Mouse (Mus musculus) MN1 (cell line): ENCODE data around the gene Fam169b.
A peak's percentile ranks its signal among the peaks of the same experiment; 100 is the strongest.
"Not testable (repeated sequence)": the region's sequence is repeated elsewhere in the genome, so short reads cannot be mapped to it uniquely, and the experiment has no call there.

ENCODE experiments used
- DNase-seq: peaks from one replicate; pipeline ENCODE4 v3.0.0-alpha.2; 2016; ENCODE audit warnings: low spot score

Fam169b gene

DNA sequence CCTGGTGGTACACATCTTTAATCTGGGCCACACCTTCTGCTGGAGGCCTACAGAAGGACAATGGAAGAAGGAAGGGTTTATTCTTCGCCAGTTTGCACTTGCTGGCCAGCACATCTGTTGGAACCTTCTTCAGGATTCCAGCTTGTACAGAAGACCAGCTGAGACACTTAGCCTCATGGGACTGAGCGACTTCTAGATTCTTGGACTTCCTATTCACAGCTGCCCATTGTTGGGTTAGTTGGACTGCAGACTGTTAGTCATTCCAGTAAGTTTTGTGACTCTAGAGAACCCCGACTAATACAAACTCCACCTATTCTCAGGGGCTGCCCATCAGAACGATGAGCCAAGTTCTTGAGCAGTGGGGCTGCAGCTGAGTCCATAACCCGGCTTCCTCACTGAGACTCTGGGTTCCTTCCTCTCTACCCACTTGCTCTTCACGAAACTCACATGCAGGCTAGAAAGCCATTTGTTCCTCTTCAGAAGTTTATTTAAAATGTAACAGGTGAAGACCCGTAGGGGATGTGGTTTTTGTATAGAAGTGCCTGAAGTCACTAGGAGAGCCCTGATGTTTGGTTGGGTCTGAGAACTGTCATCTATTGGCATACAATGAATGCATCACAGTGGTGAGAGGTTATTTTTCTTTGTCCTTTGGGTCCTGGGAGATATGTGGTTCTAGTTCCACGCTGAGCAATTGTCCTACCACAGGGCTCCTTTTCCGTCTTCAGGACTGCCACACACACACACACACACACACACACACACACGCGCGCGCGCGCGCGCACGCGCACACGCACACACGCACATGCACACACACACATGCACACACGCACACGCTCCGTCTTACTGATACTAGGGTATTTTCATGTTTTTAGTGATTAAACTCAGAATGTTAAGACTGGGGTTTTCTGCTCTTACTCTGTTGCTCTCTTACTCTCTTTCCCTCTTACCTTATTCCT lies 13.2 kb downstream of the Fam169b start:
- DNase-seq, result no peak

DNA sequence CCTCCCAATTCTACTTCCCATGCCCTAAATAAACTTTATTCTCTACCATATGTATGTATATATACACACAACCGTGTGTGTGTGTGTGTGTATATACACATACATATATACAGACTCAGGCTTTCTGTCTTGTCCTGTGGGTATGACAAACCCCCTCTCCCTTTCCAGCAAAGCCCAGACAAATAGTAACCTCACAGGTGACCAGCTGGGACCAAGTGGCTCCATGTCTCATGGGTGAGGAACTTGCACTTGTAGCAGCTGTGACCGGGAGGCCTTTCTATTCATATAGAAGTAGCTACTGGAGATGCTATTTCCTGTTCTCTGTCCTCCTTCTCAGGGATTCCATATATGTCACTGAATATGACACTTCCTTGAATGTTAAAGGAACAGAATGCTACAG lies 13.9 kb downstream of the Fam169b start:
- no peak for DNase-seq

DNA sequence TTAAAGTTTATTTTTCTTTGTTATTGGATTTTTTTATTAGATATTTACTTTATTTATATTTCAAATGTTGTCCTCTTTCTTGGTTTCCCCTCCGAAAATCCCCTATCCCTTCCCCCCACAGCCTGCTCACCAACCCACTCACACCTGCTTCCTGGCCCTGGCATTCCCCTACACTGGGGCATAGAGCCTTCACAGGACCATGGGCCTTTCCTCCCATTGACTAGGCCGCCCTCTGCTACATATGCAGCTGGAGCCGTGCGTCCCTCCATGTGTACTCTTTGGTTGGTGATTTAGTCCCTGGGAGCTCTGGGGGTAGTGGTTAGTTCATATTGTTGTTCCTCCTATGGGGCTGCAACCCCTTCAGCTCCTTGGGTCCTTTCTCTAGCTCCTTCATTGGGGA lies 14.4 kb downstream of the Fam169b start:
- not testable (repeated sequence) for DNase-seq

DNA sequence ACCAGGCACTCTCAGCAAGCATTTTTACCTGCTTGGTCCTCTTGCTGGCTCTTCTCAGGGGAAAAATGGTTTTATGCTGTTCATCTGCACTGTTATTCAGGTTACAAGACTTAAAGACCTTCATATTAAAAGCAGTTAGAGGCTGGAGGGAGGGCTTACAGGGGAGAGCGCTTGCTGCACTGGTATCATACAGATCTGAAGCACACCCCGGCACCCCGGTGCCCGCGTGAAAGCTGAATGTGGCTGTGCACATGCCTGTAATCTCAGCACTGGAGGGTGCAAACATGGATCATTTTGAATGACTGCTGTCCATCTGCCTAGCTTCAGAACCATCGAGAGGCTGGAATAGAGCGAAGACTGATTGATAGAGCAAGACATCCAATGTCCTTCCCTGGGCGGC lies 15.4 kb downstream of the Fam169b start:
- DNase-seq, result no peak

DNA sequence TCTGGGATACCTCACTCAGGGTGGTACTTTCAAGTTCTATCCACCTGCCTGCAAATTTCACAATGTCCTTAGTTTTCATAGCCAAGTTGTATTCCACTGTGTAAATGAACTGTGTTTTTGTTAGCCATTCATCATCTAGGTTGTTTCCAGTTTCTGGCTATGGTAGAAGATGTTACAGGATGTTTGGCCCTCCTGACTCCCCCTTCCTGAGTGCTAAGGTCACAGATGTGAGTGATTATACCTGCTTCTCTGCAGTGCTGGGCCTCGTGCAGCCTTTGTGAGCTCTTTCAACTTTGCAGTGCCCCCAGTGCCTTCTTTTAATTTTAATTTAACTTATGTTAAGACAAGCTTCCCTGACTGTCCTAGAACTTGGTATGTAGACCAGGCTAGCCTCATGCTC lies 18.0 kb downstream of the Fam169b start:
- DNase-seq, result no peak

DNA sequence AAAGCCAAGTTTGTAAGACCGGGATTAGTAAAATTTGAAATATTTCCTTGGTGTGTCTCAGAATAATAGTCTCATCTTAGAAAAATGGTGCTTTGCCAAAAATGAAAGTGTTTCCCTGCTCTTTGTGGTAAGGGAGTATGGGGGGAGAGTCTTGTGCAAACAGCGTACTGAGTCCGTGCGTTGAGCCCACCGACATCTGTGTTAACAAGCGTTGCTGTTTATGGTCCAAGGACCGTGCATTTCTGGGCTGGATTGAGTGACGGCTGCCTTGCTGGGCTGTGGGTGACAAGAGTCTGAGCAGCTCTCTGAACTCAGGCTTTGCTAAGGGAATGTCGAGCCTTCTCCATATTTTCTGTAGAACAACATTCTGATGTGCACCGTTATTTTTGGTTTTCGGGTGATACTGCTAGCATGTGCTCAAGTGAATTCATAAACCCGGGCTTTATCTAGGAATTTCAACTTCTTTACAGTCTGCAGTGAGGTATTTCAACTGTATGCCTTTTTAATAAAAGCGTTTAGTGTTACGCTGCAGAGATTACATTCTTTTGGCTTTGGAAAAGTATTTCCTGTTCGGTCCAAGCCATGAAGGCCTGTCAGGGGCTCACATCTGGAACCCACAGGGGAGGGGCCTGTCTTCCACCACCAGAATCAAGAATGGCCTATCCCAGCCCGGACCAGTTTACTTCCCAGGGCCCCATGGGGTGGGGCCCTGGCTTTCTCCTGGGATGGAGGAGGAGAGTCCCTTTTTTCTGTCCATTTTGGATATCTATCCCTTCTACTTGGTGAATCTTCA lies 20.6 kb downstream of the Fam169b start:
- no peak for DNase-seq

DNA sequence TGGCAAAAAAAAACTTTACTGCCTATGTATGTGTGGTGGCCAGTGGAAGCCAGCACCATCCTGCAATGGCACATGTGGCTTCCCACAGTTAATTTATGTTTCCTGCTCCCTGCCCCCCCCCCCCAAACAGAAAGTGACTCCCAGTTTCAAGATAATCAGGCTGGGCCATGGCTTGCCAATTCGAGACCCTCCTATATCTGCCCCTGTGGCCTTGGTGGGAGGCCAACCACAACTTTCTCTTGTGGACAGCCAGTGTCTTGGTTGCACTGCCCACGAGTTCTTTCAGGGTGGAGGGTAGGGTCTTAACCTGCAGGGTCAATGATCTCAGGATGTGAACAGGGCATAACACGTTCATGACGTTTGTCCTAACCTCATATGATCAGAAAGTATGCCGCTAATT lies 22.8 kb downstream of the Fam169b start:
- DNase-seq, result no peak

DNA sequence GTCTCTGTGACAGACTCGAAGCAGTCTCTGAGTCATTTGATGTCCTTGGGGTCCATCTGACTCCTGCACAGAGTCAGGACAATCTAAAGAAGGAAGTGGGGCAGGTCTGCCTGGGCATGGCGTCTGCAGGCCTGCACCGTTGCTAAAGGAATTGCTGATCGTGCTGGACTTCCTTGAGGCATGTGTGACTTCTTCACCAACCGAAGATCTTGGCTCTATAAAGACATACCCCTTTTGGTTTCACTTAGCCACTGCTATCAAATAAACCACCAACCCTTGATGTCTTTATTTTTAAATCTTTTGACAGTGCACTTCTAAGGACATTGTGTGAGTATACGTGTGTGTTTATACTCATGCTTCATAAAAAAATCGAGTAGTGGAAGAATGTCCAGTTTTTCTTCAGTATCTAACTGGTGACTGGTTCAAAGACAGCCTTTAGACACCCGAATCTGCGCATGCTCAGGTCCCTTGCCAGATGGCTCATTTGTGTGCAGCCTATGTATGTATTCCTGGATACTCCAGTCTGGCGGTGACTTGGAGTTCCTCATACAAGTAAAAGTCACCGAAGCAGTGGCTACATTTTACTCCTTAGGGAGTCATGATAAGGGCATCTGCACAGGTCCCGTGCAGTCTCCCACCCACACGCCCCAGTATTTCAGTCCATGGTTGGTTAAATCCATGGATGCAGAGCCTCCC lies 24.9 kb downstream of the Fam169b start:
- DNase-seq, result no peak

DNA sequence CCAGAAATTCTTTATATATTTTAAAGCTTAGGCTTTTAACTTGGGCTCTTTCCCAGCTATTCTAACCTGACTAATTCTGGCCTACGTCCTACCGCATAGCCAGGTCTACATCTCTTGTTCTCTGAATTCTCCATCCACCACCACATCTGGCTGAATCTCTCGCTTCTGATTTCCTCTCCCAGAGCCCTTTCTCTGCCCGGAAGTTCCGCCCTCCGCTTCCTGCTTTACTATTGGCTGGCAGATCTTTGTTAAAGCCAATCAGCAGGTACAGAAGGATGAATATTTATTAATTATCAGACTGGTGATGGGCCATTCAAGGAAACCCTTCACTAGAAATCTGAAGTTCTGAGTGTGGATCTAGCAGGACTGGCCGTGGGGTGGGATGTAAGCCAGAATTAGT lies 27.5 kb downstream of the Fam169b start:
- DNase-seq, result peak; percentile 85

DNA sequence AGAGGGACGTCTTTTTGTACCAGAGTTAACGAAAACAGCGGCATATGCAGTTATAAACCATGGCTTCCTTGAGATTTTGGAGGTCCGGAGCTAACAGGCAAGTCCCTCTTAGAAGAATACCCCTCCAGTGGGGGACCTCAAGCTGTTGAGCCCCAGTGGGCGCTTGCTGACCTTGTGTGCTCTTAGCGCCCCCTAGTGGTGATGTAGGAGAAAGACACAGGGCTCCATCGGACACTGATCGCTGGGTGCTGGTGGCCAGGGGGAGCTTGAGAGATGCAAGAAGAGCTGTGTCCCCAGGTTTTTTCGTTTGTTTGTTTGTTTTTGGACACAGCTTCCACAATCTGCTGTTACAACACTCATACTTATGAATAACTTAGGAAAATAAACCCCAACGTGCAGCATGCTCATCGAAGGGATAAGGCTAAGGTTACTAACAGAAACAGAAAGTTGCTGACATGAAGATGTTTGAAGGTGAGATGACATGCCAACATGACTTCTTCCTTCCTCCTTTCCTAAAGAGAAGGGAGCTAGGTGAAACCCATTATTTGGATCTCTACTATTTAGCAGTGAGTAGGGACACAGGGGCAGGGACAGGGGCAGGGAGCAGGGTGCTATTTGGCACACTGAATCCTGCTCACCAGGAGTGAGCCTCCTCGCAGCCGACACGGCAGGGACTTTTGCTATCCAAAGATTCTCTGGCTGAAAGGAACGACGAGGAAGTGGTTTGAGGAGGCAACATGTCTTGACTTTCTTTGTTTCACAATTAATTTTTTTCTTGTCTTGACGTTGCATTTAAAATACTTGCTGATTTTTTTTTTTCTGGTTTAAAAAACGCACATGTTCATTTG lies 29.2 kb downstream of the Fam169b start:
- DNase-seq, result peak; percentile 85

DNA sequence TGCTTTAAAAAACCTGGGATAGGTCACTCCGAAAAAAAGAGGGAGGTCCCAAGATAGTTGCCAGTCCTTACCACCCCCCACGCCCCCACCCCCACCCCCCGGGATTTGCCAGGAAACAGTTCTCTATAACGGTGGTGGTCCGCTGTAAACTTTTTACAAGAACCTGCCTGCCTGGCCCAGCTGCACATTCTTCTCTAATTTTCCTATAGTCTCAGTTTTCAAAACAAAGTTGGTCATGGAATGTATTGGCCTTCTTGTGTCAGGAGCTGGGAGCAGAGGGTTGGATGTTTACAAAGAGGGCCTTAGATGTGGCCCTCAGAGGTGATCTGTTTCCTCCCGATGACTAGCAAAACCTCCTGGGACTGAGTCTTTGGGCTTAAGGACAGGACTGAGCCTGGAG lies 30.0 kb downstream of the Fam169b start:
- no peak for DNase-seq

DNA sequence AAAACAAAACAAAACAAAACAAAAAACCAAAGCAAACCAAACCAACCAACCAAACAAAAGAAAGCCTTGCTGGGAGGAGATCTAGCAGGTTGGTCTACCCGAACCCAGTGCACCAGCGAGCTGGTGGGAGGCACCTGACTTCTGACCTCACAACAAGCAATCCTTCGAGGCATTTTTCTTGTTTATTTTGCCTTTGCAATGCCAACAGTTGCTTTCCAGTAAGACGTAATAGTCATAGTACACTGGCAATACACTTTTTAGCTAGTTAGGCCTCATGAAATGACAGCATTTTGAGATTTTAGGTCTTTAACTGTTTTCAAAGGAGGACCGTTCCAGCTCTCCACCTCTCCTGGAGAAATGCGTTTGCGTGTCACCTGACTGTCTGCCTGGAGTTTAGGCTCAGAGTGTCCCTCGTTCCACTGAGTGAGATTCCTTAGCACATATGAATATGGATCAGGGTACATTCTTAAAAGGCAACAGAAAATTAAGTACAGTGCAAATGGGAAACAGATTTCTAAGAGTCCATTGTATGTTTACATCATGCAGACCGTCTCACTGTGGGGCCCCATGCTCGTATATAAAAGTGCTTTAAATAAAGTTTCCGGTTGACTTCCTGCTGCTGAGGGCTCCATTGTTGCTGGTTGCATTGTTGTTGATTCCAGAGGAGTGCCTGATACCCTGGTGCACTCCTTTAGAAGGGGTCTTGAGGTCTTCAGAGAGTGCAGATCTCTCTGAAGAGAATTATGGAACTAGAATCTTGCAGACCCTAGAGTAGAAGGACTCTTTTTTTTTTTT lies 32.3 kb downstream of the Fam169b start:
- no peak for DNase-seq

DNA sequence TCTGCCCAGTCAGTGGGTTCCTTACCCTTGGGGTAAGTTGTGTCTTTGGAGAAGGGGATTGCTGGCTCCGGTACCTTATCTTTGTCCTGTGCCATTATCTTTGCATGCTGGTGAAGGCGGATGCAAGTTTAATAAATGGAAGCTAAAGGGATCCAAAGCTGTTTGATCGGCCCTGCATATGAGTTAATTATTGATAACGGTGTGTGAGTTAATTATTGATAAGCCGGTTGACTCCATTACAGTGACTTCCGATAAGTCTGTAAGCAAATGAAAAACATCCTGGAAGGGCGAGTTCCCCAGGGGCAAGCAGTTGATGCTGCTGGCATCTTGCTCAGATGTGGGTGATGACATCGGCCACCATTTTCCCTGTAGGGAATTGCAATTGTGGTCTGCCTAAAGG lies 33.1 kb downstream of the Fam169b start:
- DNase-seq, result no peak

DNA sequence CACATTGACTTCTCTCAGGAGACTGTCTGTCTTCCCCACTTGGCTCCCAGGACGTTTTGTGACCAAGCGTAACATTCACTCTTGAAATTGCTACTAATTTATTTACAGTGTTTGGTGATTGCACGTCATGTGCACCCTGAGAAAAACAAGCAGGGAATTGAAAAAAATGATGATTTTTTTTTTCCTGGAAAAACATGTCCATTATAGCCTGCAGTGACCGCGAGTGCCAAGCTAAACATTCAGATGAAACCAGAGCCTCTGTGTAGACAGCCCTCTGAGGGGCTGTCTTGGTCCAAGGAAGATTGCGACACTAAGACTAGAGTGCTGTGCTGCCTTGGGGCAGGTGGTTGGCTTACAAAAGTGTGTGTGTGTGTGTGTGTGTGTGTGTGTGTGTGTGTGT lies 37.8 kb downstream of the Fam169b start:
- DNase-seq, result no peak

DNA sequence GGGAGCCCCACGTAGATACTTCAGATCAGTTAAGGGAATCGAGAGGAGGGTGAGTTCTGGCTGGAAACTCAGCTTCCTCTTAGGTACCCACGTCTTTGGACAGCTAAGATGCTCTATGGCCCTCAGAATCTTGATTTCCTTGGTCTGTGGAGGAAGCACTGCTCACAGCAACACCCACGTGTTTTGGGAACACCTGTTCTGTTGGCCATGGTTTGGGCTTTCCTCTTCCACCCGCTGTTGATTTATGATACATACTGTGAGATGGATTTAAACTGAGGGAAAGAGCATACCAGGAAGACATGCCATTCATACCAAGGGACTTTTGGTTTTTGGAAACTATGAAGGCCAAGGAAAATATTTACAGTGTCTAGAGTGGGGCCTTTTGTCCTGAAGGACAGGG lies 38.8 kb downstream of the Fam169b start:
- DNase-seq, result no peak

DNA sequence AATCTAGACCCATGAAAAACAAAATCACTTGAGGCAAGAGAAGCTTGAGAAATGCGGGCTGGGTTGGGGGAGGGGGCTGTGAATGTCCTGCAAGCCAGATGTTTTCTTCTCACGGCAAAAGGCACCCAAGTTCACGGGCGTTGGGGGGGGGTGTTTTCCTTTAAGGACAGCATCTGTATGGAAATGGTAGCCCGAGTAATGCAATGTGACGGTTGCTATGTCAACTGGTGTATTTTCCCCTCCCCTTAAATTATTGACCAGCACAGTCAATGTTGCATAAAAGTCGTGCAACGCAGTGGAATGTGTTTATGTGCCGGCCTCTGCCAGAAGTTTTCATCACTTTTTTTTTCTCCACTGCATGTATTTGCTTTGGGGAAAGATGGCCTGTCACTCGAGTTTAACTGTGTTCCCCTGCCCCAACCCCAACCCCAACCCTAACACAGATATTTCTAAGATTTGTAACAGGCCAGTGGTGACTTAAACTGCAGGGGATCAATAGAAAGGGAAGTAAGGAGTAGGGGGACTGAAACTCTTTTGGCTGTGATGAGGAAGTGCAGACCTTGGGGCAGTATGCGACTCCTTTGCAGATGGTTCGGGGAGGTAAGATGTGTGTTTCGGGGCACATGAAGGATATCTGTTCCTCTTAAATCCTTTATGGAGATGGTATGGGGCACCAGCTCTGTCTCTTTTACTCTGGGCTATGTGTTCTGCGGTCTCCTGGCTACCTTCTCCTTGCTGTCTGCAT lies 39.6 kb downstream of the Fam169b start:
- no peak for DNase-seq

DNA sequence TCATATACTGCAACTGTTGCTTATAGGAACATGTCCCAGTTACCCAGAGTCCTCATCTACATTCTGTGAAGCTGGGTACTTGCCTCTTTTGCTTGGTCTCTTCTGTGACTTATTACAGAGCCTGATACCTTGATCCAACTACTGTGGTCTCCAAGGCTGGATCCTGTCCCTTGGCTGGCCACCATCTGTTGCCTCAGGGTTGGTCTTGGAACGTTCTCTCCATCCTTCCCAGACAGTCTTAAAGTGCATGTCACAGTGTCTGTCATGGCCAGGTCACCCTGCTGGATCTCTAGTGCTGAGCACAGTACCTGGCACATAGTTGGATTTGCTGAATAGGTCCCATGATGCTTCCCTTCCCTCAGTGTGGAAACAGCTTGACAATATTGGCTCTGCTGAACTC lies 40.6 kb downstream of the Fam169b start:
- no peak for DNase-seq

DNA sequence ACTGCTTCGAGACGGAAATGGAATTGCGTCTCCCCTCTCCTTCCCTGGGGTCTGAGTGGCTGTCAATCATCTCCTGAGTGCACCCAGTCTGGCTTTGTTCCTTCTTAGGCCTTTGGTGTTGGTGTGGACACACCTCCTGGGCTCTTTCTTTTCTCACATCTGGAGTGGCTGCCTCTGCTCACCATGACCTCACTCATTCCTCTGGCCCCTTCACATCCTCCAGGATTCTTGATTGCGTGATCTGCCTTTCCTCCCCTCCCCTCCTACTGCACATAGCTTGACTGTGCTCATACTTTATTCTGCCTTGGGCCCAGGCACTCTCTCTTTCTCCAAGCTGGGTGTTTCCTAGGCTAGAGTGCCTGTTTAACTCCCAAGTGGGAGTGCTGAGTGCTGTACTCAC lies 41.4 kb downstream of the Fam169b start:
- DNase-seq, result no peak

DNA sequence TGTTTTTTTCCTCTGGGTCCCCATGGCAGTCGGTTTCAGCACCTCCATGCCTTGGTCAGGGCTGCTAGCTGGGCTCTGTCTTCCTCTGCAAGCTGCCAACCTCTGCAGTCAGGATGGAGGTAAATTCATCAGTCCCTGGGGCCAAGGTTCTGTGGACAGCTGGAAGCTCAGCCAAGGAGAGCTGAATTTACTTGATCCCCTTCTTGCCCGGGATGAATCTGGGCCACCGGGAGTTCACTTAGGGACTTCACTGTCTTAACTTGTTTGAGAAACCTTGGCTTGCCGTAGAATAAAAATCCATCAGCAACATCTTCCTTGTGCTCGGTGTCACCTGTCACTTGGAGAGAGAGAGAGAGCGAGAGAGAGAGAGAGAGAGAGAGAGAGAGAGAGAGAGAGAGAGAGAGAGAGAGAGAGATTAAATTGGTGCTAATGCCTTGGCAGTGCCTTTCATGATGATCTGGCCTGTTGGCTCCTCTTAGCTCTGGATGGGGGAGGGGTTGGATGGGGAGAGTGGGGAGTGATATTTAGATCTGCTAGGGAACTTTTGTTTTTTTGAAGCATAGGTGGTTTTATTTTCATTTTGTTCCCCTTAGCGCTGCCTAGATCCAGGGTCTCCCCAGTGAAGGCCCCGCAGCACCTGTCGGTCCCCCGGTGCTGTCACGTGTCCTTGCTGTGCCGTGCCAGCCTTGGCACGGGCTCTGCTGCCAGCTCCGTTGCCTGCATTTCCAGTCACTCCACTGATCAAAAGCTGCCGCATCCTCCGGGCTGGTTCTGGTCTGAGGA lies 44.6 kb downstream of the Fam169b start:
- no peak for DNase-seq
